Mouse (Mus musculus) bone marrow macrophage, adult 2 months (primary cell): ENCODE data around the gene Nme8. TPM values are rescaled to one million over a fixed set of nuclear protein-coding genes. Genes with fewer than 3 reads are reported as not detected.

Experiments
- H3K27ac ChIP-seq: 2 replicates; pipeline ENCODE4 v1.5.1; 2012; ENCODE audit warnings: low read depth, low read length; ENCODE audit not compliant: insufficient read depth
- H3K4me1 ChIP-seq: 2 replicates; pipeline ENCODE4 v1.6.1; 2012; ENCODE audit warnings: low read length; ENCODE audit not compliant: control insufficient read depth, insufficient read depth
- H3K4me3 ChIP-seq: 2 replicates; pipeline ENCODE4 v1.5.1; 2012; ENCODE audit warnings: mild to moderate bottlenecking, low read length, moderate library complexity; ENCODE audit not compliant: insufficient read depth
- CTCF ChIP-seq: IDR thresholded peaks from 2 replicates; pipeline ENCODE4 v1.5.1; 2012; ENCODE audit warnings: low read depth, mild to moderate bottlenecking, low read length, moderate library complexity
- POLR2A ChIP-seq: IDR thresholded peaks from 2 replicates; pipeline ENCODE4 v1.6.1; 2012; ENCODE audit warnings: mild to moderate bottlenecking, low read depth, low read length, borderline replicate concordance
- polyA plus RNA-seq: library from polyadenylated mRNA; stranded (reverse); fragments of >200 nt; gene quantifications from 2 replicates; pipeline ENCODE4 v1.2.4, GENCODE M21; 2012; ENCODE audit not compliant: missing spikeins, insufficient read depth, insufficient read length

Gene Nme8
- polyA plus RNA-seq, 1 experiment, result not detected

DNA sequence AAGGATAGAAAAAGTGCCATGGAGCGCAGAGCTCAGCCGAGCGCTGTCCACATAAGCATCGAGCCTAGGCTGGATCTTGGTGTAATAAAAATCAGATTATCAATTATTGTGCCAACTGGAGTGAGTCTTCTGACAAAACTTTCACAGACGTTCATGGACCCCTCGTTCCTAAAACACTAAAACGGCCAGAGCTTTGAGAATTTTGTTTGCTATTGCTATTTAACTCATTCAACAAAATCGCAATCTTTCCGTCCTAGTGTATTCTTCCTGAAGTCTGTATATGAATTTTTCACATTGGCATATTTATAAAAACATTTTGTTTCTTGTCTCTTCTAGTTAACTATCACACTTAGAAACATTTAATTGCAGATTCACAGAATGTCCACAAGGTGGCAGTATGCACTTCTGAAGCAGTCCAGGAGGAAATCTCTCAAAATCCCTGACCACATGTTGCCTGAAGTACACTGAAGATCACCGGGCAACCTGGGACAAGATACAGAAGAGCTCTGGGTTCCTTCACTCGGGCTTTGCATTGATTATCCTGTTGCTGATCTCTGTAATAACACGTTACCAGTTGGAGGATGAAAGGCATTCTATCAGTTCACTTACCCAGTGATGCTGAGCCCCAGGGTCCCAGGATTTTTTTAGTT lies 1.1 kb upstream of the Nme8 start:
- TF ChIP-seq POLR2A, result no peak
- no peak for TF ChIP-seq CTCF
- Histone ChIP-seq H3K4me1 (peaks cover 5% of the 10 kb centered on the region; the same call in 1 of the 2 replicates), H3K4me3 (no peak overlapping the region), H3K27ac (no peak overlapping the region)

- peaks cover 8% of the 10 kb centered on the region for H3K4me1 ChIP-seq
- TF ChIP-seq POLR2A (no peak), CTCF (no peak)
- no peak overlapping the region for H3K27ac ChIP-seq
- H3K4me3 ChIP-seq, result no peak overlapping the region
Measured at GRCm38 (mm10) chr13:19690417-19690816, 7.2 kb downstream of the Nme8 start.

DNA sequence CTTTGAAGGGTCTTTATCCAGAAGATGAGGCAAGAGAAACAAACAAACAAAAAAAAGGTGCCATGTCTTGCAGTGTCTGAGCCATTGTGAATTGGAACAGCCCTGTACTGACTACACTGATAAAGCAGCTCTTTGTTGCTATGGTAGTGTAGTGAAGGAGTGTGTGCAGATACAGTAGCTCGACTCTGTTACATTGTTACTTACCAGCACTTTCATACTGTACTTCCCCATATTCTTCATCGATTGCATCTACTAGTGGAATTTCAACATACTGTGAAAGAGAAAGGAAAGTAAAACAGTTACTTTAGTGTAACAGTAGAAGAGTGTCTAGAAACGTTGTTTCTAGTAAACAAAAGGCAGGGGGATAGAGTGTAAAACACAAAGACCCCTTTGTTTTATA lies 7.6 kb downstream of the Nme8 start:
- Histone ChIP-seq H3K4me3 (no peak overlapping the region), H3K27ac (no peak overlapping the region), H3K4me1 (peaks cover 8% of the 10 kb centered on the region)
- no peak for TF ChIP-seq POLR2A
- TF ChIP-seq CTCF, result no peak

GRCm38 (mm10) chr13:19684007-19684406 lies 13.6 kb downstream of the Nme8 start:
- no peak overlapping the region for H3K4me3 ChIP-seq
- H3K27ac ChIP-seq, result no peak overlapping the region
- H3K4me1 ChIP-seq, result no peaks in the 10 kb centered on the region
- TF ChIP-seq CTCF (no peak), POLR2A (no peak)

GRCm38 (mm10) chr13:19682879-19683640 lies 14.5 kb downstream of the Nme8 start:
- Histone ChIP-seq H3K27ac (no peak overlapping the region), H3K4me1 (no peaks in the 10 kb centered on the region), H3K4me3 (no peak overlapping the region)
- TF ChIP-seq CTCF (no peak), POLR2A (no peak)

- Histone ChIP-seq H3K27ac (no peak overlapping the region), H3K4me3 (no peak overlapping the region), H3K4me1 (no peaks in the 10 kb centered on the region)
- TF ChIP-seq POLR2A (no peak), CTCF (no peak)
Measured at GRCm38 (mm10) chr13:19674601-19675000, 23.0 kb downstream of the Nme8 start.

DNA sequence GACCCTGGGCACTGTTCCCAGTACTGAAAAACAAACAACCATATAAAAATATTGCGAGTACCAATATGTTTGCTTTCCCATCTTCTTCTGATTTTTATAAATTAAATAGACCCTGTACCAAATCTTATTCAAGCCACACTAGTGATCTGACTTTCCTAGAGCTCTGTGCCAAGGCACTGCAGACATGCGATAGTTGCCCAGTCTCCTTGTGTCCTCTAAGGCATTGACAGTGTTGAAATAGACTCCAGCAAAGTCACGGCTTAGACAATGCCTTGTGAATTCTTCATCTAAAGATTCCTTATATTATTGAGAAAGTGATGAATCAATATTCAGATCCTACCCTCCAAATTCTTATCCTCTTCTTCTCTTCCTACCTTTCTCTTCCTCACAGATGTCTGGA lies 23.6 kb downstream of the Nme8 start:
- H3K4me3 ChIP-seq, result no peak overlapping the region
- H3K27ac ChIP-seq, result no peak overlapping the region
- TF ChIP-seq CTCF (no peak), POLR2A (no peak)
- no peaks in the 10 kb centered on the region for H3K4me1 ChIP-seq

DNA sequence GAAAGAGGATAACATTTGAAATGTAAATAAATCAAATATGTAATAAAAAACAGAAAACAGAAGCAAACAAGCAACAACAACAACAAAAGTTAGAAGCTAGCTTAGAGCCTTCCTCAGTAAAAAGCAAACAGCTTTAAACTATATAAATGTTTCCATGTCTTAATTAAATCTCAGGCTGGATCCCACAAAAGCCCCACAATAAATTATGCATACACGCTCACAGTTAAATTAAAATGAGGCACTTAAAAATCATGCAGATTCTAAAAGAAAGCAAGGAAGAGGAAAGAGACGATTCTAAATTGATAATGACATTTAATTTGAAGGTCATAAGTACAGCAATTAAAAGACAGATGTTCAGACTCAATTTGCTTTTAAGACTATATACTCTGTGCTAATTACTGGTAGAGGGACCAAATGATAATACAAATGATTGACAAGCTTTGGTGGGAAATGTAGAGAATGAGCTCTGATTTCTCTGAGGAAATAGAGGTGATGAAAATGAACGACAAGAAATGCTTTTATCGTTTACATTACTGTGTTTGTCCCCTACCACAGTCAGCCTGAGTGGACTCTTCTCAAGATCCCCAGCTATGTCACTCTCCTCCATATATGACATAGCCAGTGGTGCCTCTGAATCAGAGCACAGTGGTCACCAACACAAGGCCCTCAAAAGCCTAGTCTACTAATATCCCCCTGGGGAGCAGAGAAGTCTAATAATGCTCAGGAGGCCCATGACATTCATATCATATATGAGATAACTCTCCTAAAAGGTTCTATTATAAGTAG lies 29.0 kb downstream of the Nme8 start:
- no peak overlapping the region for H3K4me3 ChIP-seq
- no peak overlapping the region for H3K27ac ChIP-seq
- TF ChIP-seq CTCF (no peak), POLR2A (no peak)
- no peaks in the 10 kb centered on the region for H3K4me1 ChIP-seq

DNA sequence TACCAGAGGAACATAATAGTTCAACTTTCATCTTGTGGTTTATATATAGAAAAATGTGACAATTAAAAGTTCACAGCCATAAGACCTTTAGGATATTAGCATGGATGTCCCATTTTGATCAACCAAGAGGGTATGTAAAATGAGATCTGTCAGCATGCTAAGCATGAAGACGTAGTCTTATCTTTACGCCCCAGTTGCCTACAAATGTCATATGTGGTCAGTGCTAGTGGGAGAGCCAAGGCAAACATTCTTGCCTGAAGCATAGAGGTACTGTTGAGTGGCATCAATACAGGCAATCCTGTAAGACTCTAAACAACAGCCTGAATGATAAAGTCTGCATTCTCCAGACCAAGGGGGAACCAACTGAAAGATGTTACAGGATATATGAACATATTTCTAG lies 45.2 kb downstream of the Nme8 start:
- no peak overlapping the region for H3K4me3 ChIP-seq

More for the DNA sequence above, 45.2 kb downstream of the Nme8 start:
- Histone ChIP-seq H3K4me1 (no peaks in the 10 kb centered on the region), H3K27ac (no peak overlapping the region)
- no peak for TF ChIP-seq POLR2A
- no peak for TF ChIP-seq CTCF
